Mouse (Mus musculus) liver, postnatal 0 days (tissue): ENCODE data around the gene She. TPM values are rescaled to one million over a fixed set of nuclear protein-coding genes. Genes with fewer than 3 reads are reported as not detected.

Experiments
- ATAC-seq: fragments of 200-750 bp; cut with Nextera tagmentation; 2 replicates; pipeline ENCODE4 v1.8.0; 2017; ENCODE audit warnings: mild to moderate bottlenecking, moderate library complexity
- DNase-seq: peaks from one replicate; pipeline ENCODE4 v3.0.0-alpha.2; 2016
- H3K27ac ChIP-seq: fragments of 300-500 bp; sonication (generic); 2 replicates; pipeline ENCODE4 v1.5.1; 2014; ENCODE audit warnings: antibody characterized with exemption, moderate library complexity, mild to moderate bottlenecking, low read depth
- H3K27me3 ChIP-seq: fragments of 300-500 bp; sonication (generic); 2 replicates; pipeline ENCODE4 v1.6.1; 2014; ENCODE audit warnings: low read length, control low read depth, mixed read lengths; ENCODE audit not compliant: insufficient read depth
- H3K36me3 ChIP-seq: fragments of 300-500 bp; sonication (generic); replicated peaks from 2 replicates; pipeline ENCODE4 v1.6.1; 2014; ENCODE audit warnings: mild to moderate bottlenecking, control low read depth, low read length, moderate library complexity, mixed read lengths; ENCODE audit not compliant: insufficient read depth
- H3K4me1 ChIP-seq: fragments of 300-500 bp; sonication (generic); 2 replicates; pipeline ENCODE4 v1.6.1; 2014; ENCODE audit warnings: antibody characterized with exemption, mild to moderate bottlenecking, control low read depth; ENCODE audit not compliant: insufficient read depth
- H3K4me2 ChIP-seq: fragments of 300-500 bp; sonication (generic); 2 replicates; pipeline ENCODE4 v1.6.1; 2014; ENCODE audit warnings: low read depth, mild to moderate bottlenecking, low read length, moderate library complexity, mixed read lengths
- H3K4me3 ChIP-seq: fragments of 300-500 bp; sonication (generic); 2 replicates; pipeline ENCODE4 v1.5.1; 2014; ENCODE audit warnings: low read depth, low read length
- H3K9ac ChIP-seq: fragments of 300-500 bp; sonication (generic); replicated peaks from 2 replicates; pipeline ENCODE4 v1.6.1; 2014; ENCODE audit warnings: mild to moderate bottlenecking, moderate library complexity
- H3K9me3 ChIP-seq: fragments of 300-500 bp; sonication (generic); 2 replicates; pipeline ENCODE4 v1.6.1; 2016; ENCODE audit warnings: mild to moderate bottlenecking, control low read depth, low read length, mixed read lengths
- CTCF ChIP-seq: sonication (generic); IDR thresholded peaks from 2 replicates; pipeline ENCODE4 v1.5.1; 2016; ENCODE audit warnings: antibody characterized with exemption, low read depth
- EP300 ChIP-seq: IDR thresholded peaks from 2 replicates; pipeline ENCODE4 v1.6.1; 2016; ENCODE audit warnings: antibody characterized with exemption, low read depth, mild to moderate bottlenecking
- WGBS: fragments of 180-500 bp; shearing (Covaris S2); extraction: QIAGEN DNeasy Blood & Tissue Kit; methylation state at CpG from one replicate; pipeline ENCODE4 v1.1.7; 2014; ENCODE audit not compliant: insufficient replicate concordance; 5-methylcytosine and 5-hydroxymethylcytosine counted together
- polyA plus RNA-seq: library from polyadenylated mRNA; unstranded; fragments of >200 nt; fragmentation: Nextera tagmentation; extraction: Ambion mirVana; gene quantifications from 2 replicates; pipeline ENCODE4 v1.2.1, GENCODE M21; 2015

She gene
- polyA plus RNA-seq, 1 experiment from 2014 or later = 1.00 TPM

DNA sequence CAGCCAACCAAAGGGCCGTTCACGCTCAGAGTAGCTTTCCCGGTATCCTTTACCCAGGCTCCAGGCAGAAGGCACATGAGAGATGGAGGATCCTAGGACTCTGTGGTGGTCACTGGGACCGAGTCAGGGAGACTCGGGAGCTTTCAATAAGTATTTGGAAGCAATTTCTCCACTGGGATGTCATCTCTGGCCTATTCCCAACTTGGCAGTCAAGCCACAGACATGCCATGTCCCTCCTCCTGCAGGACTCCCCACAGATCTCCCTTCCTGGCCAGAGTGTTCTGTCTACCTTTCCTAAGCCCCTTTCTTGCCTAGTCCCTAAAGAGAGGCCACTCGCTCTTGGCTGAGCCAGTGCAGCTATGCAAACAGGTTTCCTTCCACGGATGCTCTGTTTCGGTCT, 46.0 kb downstream of the She start:
- no peak for ATAC-seq
- peaks cover 8% of the 10 kb centered on the region for H3K4me1 ChIP-seq
- H3K4me3 ChIP-seq = no peak overlapping the region
- 0 out of 2 replicates have a peak, but pooled peaks cover 4% of the 10 kb centered on the region for H3K9me3 ChIP-seq
- no peak overlapping the region for H3K9ac ChIP-seq
- no peak overlapping the region for H3K27ac ChIP-seq
- no peak overlapping the region for H3K4me2 ChIP-seq
- DNase-seq = no peak
- H3K27me3 ChIP-seq = no peaks in the 10 kb centered on the region
- H3K36me3 ChIP-seq = peaks cover 42% of the 10 kb centered on the region
- WGBS = 81% methylated on average over 8 of the region's 8 CpGs
- TF ChIP-seq EP300 = no peak

GRCm38 (mm10) chr3:89878456-89878855, 47.3 kb downstream of the She start:
- no peak overlapping the region for H3K4me3 ChIP-seq
- H3K4me1 ChIP-seq = peaks cover 10% of the 10 kb centered on the region; the same call in 1 of the 2 replicates
- ATAC-seq (no peak), DNase-seq (no peak)
- 64% methylated on average over 3 of the region's 3 CpGs for WGBS
- no peaks in the 10 kb centered on the region for H3K9me3 ChIP-seq
- no peaks in the 10 kb centered on the region for H3K27me3 ChIP-seq
- H3K27ac ChIP-seq = no peak overlapping the region
- no peak overlapping the region for H3K4me2 ChIP-seq
- H3K9ac ChIP-seq = no peak overlapping the region
- TF ChIP-seq EP300 (no peak), CTCF (no peak)
- peaks cover 45% of the 10 kb centered on the region for H3K36me3 ChIP-seq

DNA sequence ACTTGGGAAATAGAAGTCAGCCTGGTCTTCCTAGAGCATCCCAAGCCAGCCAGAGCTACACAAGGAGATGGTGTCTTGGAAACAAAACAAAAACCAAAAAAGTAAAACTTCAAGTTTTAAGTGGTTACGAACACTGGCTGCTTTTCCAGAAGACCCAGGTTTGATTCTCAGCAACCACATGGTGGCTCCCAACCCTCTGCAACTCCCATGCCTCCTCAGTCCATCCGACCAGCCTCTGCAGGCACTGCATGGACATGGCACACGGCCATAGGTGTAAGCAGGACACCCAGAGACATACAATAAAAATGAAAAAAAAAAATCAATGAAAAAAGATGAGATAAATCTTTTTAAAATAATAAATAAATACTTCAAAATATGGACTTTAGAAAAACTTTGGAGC, 48.2 kb downstream of the She start:
- no peak overlapping the region for H3K4me3 ChIP-seq
- WGBS = 74% methylated on average over 3 of the region's 3 CpGs
- H3K36me3 ChIP-seq = peaks cover 43% of the 10 kb centered on the region
- peaks cover 13% of the 10 kb centered on the region; the same call in 1 of the 2 replicates for H3K4me1 ChIP-seq
- H3K9ac ChIP-seq = no peak overlapping the region
- H3K27ac ChIP-seq = no peak overlapping the region
- no peak for DNase-seq
- no peak overlapping the region for H3K4me2 ChIP-seq
- H3K27me3 ChIP-seq = no peaks in the 10 kb centered on the region
- TF ChIP-seq EP300 (no peak), CTCF (no peak)
- no peaks in the 10 kb centered on the region for H3K9me3 ChIP-seq
- no peak for ATAC-seq

DNA sequence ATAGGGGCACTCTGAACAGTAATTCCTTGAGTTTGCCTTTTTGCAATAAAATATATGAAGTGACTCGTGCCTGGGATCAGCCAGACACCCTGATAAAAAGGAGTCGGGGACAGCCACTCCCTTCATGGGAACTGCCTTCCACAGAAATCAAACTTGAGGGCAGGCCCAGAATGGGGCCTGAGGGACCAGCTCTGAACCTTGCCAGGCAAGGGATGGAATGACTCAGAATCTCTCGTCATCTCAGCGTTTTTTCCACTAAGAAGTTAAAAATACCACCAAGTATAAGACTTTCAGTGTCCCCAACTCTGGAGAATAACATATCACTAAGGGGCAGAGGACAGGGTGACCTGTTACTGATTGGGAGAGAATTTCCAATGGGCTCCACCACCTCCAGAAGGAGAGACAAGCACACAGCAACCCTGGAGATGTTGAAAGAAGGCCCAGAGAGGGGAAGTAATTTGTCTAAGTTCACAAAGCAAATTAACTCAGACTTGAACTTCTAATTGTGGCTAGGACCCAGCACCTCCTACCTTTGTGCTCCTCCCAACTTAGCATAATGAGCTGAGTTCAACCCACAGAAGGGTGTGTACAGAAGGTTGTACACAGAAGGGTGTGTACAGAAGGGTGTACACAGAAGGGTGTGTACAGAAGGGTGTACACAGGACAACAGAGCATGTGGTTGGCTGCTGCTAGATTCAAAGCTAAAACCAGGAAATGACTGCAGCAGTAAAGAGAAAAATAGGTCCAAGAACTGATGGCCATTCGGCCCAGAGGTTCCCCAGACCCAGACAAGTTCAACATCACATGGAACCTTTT, 49.1 kb downstream of the She start:
- TF ChIP-seq EP300 (no peak), CTCF (no peak)
- H3K27ac ChIP-seq = peak overlapping the region; percentile 44
- H3K9me3 ChIP-seq = no peaks in the 10 kb centered on the region
- H3K9ac ChIP-seq = no peak overlapping the region
- no peak for DNase-seq
- no peaks in the 10 kb centered on the region for H3K27me3 ChIP-seq
- ATAC-seq = peak; percentile 83
- 66% methylated on average over 5 of the region's 5 CpGs for WGBS
- no peak overlapping the region for H3K4me3 ChIP-seq
- H3K4me1 ChIP-seq = peaks cover 13% of the 10 kb centered on the region; the same call in 1 of the 2 replicates
- no peak overlapping the region for H3K4me2 ChIP-seq
- H3K36me3 ChIP-seq = peaks cover 42% of the 10 kb centered on the region

DNA sequence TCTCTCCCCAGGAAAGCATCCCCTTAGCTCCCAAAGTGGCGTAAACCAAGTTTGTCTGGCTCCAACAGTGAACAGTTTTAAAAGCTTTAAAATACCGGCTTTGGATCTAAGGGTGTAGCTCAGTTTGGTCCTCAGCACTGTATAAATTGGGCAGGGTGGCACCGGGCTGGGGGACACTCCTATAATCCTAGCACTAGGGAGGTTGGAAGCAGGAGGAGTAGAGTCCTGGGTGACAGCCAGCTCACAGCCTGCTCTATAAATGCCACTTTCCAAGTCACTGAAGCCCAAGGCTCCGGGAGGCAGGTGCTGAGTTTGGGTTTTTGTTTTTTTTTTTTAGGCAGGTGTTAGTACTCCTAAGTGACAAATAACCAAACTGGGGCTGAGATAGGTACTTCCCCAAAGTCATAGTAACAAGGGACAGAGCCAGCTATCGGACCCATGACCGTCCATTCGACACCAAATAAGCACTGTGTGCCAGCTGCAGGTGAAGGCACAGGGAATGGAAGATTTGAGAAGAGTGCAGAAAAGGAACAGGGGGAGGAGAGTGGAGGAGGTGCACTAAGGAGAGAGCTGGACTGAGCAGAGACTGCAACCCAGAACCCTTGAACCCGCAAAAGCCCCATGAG, 51.5 kb downstream of the She start:
- ATAC-seq = no peak
- 77% methylated on average over 8 of the region's 8 CpGs for WGBS
- no peak for TF ChIP-seq CTCF
- TF ChIP-seq EP300 = no peak
- no peak overlapping the region for H3K9ac ChIP-seq
- H3K27me3 ChIP-seq = no peaks in the 10 kb centered on the region
- no peak overlapping the region for H3K4me3 ChIP-seq
- no peak for DNase-seq
- peaks cover 20% of the 10 kb centered on the region for H3K4me1 ChIP-seq
- H3K27ac ChIP-seq = no peak overlapping the region
- no peak overlapping the region for H3K4me2 ChIP-seq
- H3K36me3 ChIP-seq = peaks cover 43% of the 10 kb centered on the region
- H3K9me3 ChIP-seq = no peaks in the 10 kb centered on the region

DNA sequence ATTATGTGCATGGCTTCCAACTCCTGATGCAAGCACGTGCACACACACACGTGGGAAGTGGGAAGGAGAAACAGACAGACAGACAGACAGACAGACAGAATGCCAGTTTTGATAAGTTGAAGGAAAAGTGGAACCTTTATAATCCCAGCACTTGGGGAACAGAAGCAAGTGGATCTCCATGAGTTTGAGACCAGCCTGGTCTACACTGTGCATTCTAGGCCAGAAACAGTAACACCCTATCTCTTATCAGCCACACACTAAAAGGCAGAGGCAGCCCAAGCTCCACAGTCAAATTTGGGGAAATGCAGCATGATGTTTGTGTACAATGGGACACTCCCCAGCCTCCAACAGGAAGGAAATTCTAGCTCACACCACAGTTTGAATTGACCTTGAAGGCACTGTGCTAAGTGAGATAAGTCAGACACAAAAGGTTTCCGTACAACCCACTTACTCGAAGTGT, 52.4 kb downstream of the She start:
- 0 out of 2 replicates have a peak overlapping the region, but pooled peaks have one; percentile 28 for H3K4me2 ChIP-seq
- no peak for DNase-seq
- no peaks in the 10 kb centered on the region for H3K27me3 ChIP-seq
- H3K4me1 ChIP-seq = peaks cover 24% of the 10 kb centered on the region
- 0 out of 2 replicates have a peak overlapping the region, but pooled peaks have one; percentile 21 for H3K9ac ChIP-seq
- TF ChIP-seq CTCF = no peak
- no peak for TF ChIP-seq EP300
- peaks cover 36% of the 10 kb centered on the region for H3K36me3 ChIP-seq
- no peaks in the 10 kb centered on the region for H3K9me3 ChIP-seq
- H3K27ac ChIP-seq = no peak overlapping the region
- no peak overlapping the region for H3K4me3 ChIP-seq
- WGBS = 39% methylated on average over 4 of the region's 4 CpGs
- ATAC-seq = peak; percentile 16; the same call in 1 of the 2 replicates
